Mouse (Mus musculus): ENCODE data around the gene Cpb1. TPM values are rescaled to one million over a fixed set of nuclear protein-coding genes. Genes with fewer than 3 reads are reported as not detected.

Cpb1 gene
- total RNA-seq, 2 experiments from 2014 or later: not detected

GRCm38 (mm10) chr3:20239741-20240140 lies 35.8 kb downstream of the Cpb1 start:
- no peak overlapping the region for H3K4me3 ChIP-seq
- H3K27ac ChIP-seq: no peak overlapping the region
- no peak for TF ChIP-seq CTCF (conservative IDR thresholded peaks at IDR 0.05)
- no peak for DNase-seq (ENCODE audit: low spot score in 2 of 2)

DNA sequence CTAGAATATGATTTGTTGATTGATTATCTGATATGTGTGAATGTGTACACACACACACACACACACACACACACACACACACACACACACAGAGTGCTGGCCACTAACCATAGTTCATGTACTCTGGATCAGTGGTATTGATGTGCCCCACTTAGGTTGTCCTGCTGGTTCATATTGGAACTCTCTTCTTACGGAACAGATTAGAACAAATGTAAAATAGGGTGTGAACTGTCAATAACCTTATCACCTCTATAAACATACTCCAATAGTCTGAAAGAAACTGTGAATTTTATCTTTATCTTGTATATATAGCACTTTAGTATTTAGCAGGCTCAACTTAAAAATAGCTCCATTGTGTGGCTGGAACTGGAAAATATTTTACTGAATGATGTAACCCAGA lies 38.6 kb downstream of the Cpb1 start:
- no peak overlapping the region for H3K27ac ChIP-seq
- DNase-seq (ENCODE audit: low spot score in 2 of 2): no peak
- TF ChIP-seq CTCF (conservative IDR thresholded peaks at IDR 0.05): no peak
- no peak overlapping the region for H3K4me3 ChIP-seq

DNA sequence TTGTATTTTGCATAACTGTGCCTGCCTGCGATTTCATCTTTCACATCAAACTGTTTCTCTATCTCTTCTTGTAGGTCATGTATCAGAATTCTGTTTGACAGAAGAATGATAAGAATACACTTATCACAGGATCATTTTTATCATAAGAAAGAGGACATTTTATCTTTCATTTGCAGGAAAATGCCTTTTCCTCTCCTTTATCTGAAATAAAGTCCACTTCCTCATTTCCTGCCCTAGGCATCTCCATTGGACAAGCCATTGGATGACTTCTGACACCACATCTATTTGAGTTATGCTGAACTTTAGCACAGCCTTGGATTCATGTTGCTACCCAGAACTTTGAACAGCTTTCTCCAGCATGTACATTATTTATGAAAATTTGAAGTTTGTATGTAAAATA lies 46.5 kb downstream of the Cpb1 start:
- Histone ChIP-seq H3K4me3 (no peak overlapping the region), H3K27ac (no peak overlapping the region)
- no peak for DNase-seq (ENCODE audit: low spot score in 2 of 2)
- no peak for TF ChIP-seq CTCF (conservative IDR thresholded peaks at IDR 0.05)

DNA sequence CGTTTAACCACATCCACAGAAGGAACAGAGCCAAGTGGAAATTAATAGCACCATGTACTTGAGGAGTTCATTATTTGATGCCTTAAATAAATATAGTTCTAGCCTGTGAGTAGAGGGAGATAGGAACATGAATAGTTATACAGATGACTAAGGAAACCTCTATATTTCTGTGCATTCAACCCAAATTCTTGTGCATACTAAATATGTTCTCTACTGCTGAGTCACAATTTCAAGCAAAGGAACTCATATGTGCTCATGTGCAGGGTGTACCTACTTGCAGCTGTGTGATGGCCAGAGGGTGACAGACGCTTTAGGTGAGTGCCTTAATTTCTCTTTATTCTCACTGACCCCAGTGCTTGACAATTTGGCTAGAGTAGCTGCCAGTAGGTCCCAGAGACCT lies 50.1 kb downstream of the Cpb1 start:
- no peak overlapping the region for H3K4me3 ChIP-seq
- no peak overlapping the region for H3K27ac ChIP-seq
- no peak for DNase-seq (ENCODE audit: low spot score in 2 of 2)
- no peak for TF ChIP-seq CTCF (conservative IDR thresholded peaks at IDR 0.05)

DNA sequence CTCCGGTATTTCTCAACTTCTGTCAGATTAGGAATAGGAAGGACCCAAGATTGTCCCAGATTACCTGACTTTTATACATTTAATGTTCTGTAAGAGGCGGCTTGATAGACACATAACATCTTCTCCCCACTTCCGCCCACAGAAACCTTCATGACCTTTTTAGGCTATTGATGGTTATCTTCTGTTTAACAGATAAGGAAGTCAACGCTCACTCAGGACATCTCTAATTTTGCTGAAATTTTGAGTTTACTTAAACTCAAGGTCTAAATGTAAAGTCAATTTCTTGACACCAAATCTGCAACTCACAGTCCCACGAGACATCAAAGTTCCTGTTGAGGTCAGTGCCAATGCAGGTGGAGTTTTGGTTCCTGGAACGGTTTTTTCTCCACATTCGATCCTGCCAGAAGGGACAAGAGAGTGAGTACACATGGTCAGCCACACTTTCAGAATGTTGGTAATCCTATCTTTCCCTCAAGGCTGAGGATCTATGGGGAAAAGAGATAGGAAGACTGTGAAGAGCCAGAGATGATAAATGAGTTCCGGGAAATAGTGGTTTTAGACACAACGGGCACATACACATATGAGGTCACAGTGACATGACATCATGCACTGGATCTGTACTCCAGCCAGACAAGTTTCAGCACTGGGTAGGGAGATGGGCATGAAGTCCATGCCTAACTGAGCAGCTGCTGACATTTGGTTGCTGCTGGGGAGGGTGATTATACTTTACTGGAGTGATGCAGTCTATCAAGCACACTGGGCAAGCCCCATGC lies 52.4 kb downstream of the Cpb1 start:
- no peak overlapping the region for H3K4me3 ChIP-seq
- TF ChIP-seq CTCF (conservative IDR thresholded peaks at IDR 0.05): no peak
- no peak overlapping the region for H3K27ac ChIP-seq
- no peak for DNase-seq (ENCODE audit: low spot score in 2 of 2)

DNA sequence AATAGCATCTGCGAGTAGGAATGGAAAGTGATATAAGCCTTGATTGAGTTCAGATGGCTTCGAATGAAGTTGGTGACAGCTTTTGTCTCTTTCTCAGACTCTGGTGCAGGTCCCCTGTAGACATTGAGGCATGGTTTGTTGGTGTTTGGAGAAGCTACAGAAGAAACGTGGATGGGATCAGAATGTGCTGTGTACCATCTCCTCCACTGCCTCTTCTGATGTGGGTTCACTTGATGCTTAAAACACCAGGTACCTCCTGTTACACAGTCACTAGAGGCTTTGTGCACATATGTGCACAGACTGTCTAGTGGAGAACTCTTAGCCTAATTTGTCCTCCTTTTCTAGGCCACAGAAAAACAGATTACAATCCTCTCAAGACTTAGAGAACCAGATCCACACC lies 53.4 kb downstream of the Cpb1 start:
- no peak overlapping the region for H3K4me3 ChIP-seq
- TF ChIP-seq CTCF (conservative IDR thresholded peaks at IDR 0.05): no peak
- H3K27ac ChIP-seq: no peak overlapping the region
- no peak for DNase-seq (ENCODE audit: low spot score in 2 of 2)

DNA sequence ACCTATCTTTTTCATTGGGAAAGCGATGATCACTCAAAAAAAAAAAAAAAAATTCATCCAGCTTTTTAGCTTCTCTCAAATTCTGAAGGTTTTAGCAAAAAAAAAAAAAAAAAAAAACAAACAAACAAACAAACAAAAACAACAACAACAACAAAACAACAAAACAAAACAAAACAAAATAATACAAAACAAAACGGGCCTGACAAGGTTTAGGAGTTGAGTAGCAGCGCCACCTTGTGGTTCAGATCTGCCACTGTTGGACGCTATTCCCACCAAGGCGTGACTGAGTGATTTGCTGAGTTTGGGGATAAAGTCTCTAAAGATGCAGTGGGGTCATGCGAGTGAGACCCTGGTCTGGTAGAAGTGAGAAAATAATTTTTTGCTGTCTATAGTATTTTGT lies 76.7 kb downstream of the Cpb1 start:
- TF ChIP-seq CTCF (conservative IDR thresholded peaks at IDR 0.05): peak; percentile 92
- peak; percentile 12 to 63 for DNase-seq (ENCODE audit: low spot score in 2 of 2)
- Histone ChIP-seq H3K27ac (no peak overlapping the region), H3K4me3 (no peak overlapping the region)

Small RNA genes lying within 50 kb of the gene (microRNA-seq; reads per million reads assigned to microRNA genes)
- gene Mir7007: 0 reads per million in 2 experiments

Other genes with a start within 250 kb of the Cpb1 start
- gene Hps3, start 240.4 kb downstream of the Cpb1 start, total RNA-seq (2021): 10 to 100 TPM; 19.0 to 22.3 TPM
- 10 to 100 TPM; 22.9 to 26.9 TPM for gene Hltf, start 217.9 kb downstream of the Cpb1 start, total RNA-seq (2021)
- 10 to 100 TPM; 39.2 to 44.8 TPM for gene Gyg, start 120.4 kb downstream of the Cpb1 start, total RNA-seq (2021)
- gene Cpa3, start 33.6 kb downstream of the Cpb1 start, total RNA-seq (2021): under 1 TPM; 0.32 to 0.74 TPM
- gene Agtr1b, start 91.4 kb upstream of the Cpb1 start, total RNA-seq (2021): under 1 TPM in 1 of 2 experiments, not detected in 1; 0.15 TPM